Mouse (Mus musculus) kidney, adult 2 months (tissue): ENCODE data around the gene Lrba. TPM values are rescaled to one million over a fixed set of nuclear protein-coding genes. Genes with fewer than 3 reads are reported as not detected.

Experiments used
- DNase-seq: peaks from one replicate; pipeline ENCODE4 v3.0.0; 2021
- H3K27ac ChIP-seq: fragments of 200-500 bp; 2 replicates; pipeline ENCODE4 v1.5.1; 2012; ENCODE audit warnings: low read depth, low read length, control low read depth, inconsistent platforms; ENCODE audit not compliant: insufficient read depth
- H3K27me3 ChIP-seq: fragments of 200-500 bp; replicated peaks from 2 replicates; pipeline ENCODE4 v1.6.1; 2012; ENCODE audit warnings: mild to moderate bottlenecking, moderate library complexity, low read length, inconsistent platforms; ENCODE audit not compliant: control insufficient read depth, insufficient read depth
- H3K36me3 ChIP-seq: fragments of 200-500 bp; 2 replicates; pipeline ENCODE4 v1.6.1; 2012; ENCODE audit warnings: mild to moderate bottlenecking, moderate library complexity, low read length, inconsistent platforms; ENCODE audit not compliant: control insufficient read depth, insufficient read depth
- H3K4me1 ChIP-seq: fragments of 200-500 bp; 2 replicates; pipeline ENCODE4 v1.6.1; 2011; ENCODE audit warnings: low read length; ENCODE audit not compliant: control insufficient read depth, insufficient read depth
- H3K4me3 ChIP-seq: fragments of 200-500 bp; 2 replicates; pipeline ENCODE4 v1.5.1; 2011; ENCODE audit warnings: mild to moderate bottlenecking, low read depth, low read length, control low read depth; ENCODE audit not compliant: insufficient read depth
- CTCF ChIP-seq: fragments of 200-500 bp; conservative IDR thresholded peaks from 2 replicates; pipeline ENCODE4 v1.5.1; 2011; ENCODE audit warnings: low read depth, mild to moderate bottlenecking, control low read depth, low read length, moderate library complexity, mixed read lengths; ENCODE audit not compliant: insufficient read depth, insufficient read length
- POLR2A ChIP-seq: fragments of 200-500 bp; IDR thresholded peaks from one replicate; pipeline ENCODE4 v1.6.1; 2011; ENCODE audit warnings: low read depth, low read length, control low read depth
- WGBS: fragments of 180-500 bp; shearing (Covaris S2); methylation state at CpG from one replicate; pipeline ENCODE4 v1.1.7; 2018; 5-methylcytosine and 5-hydroxymethylcytosine counted together
- polyA plus RNA-seq: library from polyadenylated mRNA; depleted of rRNA; stranded (reverse); fragments of >200 nt; gene quantifications from 2 replicates; pipeline ENCODE4 v1.2.3, GENCODE M21; 2012

Lrba gene
- polyA plus RNA-seq, 1 experiment: 36.4 TPM

GRCm38 (mm10) chr3:86223634-86224313, 706 bp upstream of the Lrba start:
- Histone ChIP-seq H3K27me3 (no peaks in the 10 kb centered on the region), H3K27ac (peak overlapping the region; percentile 87), H3K4me3 (peak overlapping the region; percentile 84), H3K36me3 (no peaks in the 10 kb centered on the region), H3K4me1 (peaks cover 3% of the 10 kb centered on the region; the same call in 1 of the 2 replicates)
- TF ChIP-seq CTCF (no peak), POLR2A (peak; percentile 60)
- peak; percentile 92 for DNase-seq
- WGBS: 1% methylated on average over 79 of the region's 79 CpGs

DNA sequence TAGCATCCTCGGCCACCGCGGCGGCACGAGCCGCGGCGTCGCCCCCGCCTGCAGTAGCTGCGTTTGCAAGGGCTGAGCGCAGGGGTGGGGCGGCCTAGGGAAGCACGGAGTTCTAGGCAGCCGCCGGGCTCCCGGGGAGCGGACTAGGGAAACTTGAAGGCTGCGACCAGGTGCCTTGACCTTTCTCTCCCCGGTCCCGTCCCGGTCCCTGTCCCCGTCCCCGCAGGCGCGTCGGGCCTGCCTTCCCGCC, 241 bp upstream of the Lrba start:
- WGBS: under 1% methylated on average over 28 of the region's 28 CpGs
- TF ChIP-seq POLR2A: no peak
- TF ChIP-seq CTCF: no peak
- Histone ChIP-seq H3K4me1 (peaks cover 3% of the 10 kb centered on the region; the same call in 1 of the 2 replicates), H3K27ac (peak overlapping the region; percentile 87), H3K27me3 (no peaks in the 10 kb centered on the region), H3K36me3 (no peaks in the 10 kb centered on the region), H3K4me3 (peak overlapping the region; percentile 84)
- no peak for DNase-seq

- 15% methylated on average over 1 of the region's 1 CpGs for WGBS
- TF ChIP-seq CTCF (no peak), POLR2A (no peak)
- Histone ChIP-seq H3K27ac (no peak overlapping the region), H3K4me1 (peaks cover 3% of the 10 kb centered on the region; the same call in 1 of the 2 replicates), H3K36me3 (no peaks in the 10 kb centered on the region), H3K4me3 (no peak overlapping the region), H3K27me3 (no peaks in the 10 kb centered on the region)
- no peak for DNase-seq
Measured at GRCm38 (mm10) chr3:86231532-86232086, 7.1 kb downstream of the Lrba start.

GRCm38 (mm10) chr3:86247193-86247592, 22.7 kb downstream of the Lrba start:
- H3K27me3 ChIP-seq: no peaks in the 10 kb centered on the region
- no peaks in the 10 kb centered on the region for H3K36me3 ChIP-seq
- H3K27ac ChIP-seq: no peak overlapping the region
- no peak overlapping the region for H3K4me3 ChIP-seq
- 0 out of 2 replicates have a peak, but pooled peaks cover 3% of the 10 kb centered on the region for H3K4me1 ChIP-seq
- TF ChIP-seq CTCF: no peak
- TF ChIP-seq POLR2A: no peak
- WGBS: 77% methylated on average over 8 of the region's 8 CpGs
- no peak for DNase-seq

DNA sequence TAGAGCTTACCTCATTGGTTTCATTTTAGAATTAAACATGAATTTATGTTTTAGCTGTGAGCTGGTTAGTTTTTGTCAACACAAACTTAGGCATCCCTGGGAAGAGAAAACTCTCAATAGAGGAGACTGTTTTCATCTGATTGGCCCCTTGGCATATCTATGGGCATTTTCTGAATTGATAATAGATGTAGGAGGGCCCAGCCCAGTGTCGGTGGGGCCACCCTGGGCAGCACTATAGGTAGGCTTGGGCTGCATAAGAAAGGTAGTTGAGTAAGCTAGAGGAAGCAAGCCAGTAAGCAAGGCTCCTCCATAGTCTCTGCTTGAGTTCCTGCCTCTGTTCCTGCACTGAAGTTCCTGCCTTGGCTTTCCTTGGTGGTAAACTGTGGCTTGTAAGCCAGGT, 26.7 kb downstream of the Lrba start:
- Histone ChIP-seq H3K36me3 (no peaks in the 10 kb centered on the region), H3K27me3 (no peaks in the 10 kb centered on the region), H3K27ac (no peak overlapping the region), H3K4me1 (0 out of 2 replicates have a peak, but pooled peaks cover 6% of the 10 kb centered on the region), H3K4me3 (no peak overlapping the region)
- DNase-seq: no peak
- WGBS: 93% methylated on average over 1 of the region's 1 CpGs
- TF ChIP-seq POLR2A: no peak
- TF ChIP-seq CTCF: no peak

- TF ChIP-seq POLR2A (no peak), CTCF (no peak)
- Histone ChIP-seq H3K4me1 (0 out of 2 replicates have a peak, but pooled peaks cover 2% of the 10 kb centered on the region), H3K36me3 (no peaks in the 10 kb centered on the region), H3K27ac (no peak overlapping the region), H3K4me3 (no peak overlapping the region), H3K27me3 (no peaks in the 10 kb centered on the region)
- DNase-seq: no peak
Measured at GRCm38 (mm10) chr3:86252588-86252987, 28.1 kb downstream of the Lrba start.

- Histone ChIP-seq H3K27ac (no peak overlapping the region), H3K27me3 (no peaks in the 10 kb centered on the region), H3K4me1 (0 out of 2 replicates have a peak, but pooled peaks cover 2% of the 10 kb centered on the region), H3K4me3 (no peak overlapping the region), H3K36me3 (no peaks in the 10 kb centered on the region)
- TF ChIP-seq CTCF: no peak
- no peak for TF ChIP-seq POLR2A
- WGBS: 46% methylated on average over 3 of the region's 3 CpGs
- DNase-seq: peak; percentile 54
Measured at GRCm38 (mm10) chr3:86253071-86253470, 28.6 kb downstream of the Lrba start.

DNA sequence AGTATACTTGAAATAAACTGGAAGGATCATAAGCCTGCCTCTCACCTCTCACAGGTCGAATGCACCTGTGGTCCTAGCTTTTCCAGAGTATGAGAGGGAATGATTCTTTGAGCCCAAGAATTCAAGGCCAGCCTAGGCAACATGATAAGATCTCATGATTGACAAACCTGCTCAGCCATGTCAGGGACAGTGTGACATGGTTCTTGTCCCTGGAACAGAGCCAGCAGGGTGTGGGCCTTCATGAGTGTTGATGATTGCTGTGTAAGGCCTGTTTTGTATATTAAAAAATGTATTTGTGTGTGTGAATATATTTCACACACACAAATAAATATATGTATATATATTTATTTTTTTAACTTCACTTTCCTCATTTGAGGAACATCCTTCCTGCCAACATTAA, 29.3 kb downstream of the Lrba start:
- Histone ChIP-seq H3K4me1 (0 out of 2 replicates have a peak, but pooled peaks cover 2% of the 10 kb centered on the region), H3K27ac (no peak overlapping the region), H3K36me3 (no peaks in the 10 kb centered on the region), H3K4me3 (no peak overlapping the region), H3K27me3 (no peaks in the 10 kb centered on the region)
- DNase-seq: no peak
- WGBS: 59% methylated on average over 1 of the region's 1 CpGs
- TF ChIP-seq POLR2A (no peak), CTCF (no peak)
